Mouse (Mus musculus): ENCODE measurements around the gene Tmem163. TPM values are rescaled to one million over a fixed set of nuclear protein-coding genes. Genes with fewer than 3 reads are reported as not detected.

Gene Tmem163
- polyA plus RNA-seq, 1 experiment from 2014 or later = 0.69 TPM

DNA sequence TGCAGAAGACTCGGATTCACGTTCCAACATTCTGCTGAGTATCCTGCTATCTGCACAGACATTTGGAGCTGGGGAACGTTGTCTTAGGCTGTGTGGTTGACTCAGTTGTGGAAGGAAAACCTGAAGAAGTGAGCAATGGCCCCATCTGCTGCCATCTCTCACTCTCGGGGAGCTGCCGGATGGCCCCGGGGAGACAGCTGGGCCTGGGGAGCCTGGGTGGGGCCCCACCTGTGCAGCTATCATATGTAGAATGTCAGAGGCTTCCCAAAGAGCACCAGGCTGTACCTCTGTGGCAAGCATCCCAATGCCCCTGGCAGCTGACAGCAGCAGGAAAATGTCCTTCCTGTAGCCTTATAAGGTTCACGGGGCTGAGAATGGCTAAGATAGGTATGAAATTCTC is 137.4 kb downstream of the Tmem163 start:
- Histone ChIP-seq H3K9ac (ENCODE audit: low read length) (no peak overlapping the region), H3K4me3 (ENCODE audit: low read depth, low read length) (no peak overlapping the region), H3K9me3 (ENCODE audit: control insufficient read depth, low read length) (no peaks in the 10 kb centered on the region), H3K27me3 (ENCODE audit: control insufficient read depth, insufficient read depth, low read length) (no peaks in the 10 kb centered on the region), H3K27ac (replicated peaks) (no peak overlapping the region), H3K36me3 (ENCODE audit: control insufficient read depth, insufficient read depth, low read length) (no peaks in the 10 kb centered on the region), H3K4me2 (replicated peaks; ENCODE audit: low read depth) (no peak overlapping the region), H3K4me1 (replicated peaks; ENCODE audit: control insufficient read depth, insufficient read depth) (no peaks in the 10 kb centered on the region)
- DNase-seq (ENCODE audit: low spot score) (no peak), ATAC-seq (ENCODE audit: low FRiP score, low TSS enrichment) (no peak)
- no peak for TF ChIP-seq EP300 (optimal IDR thresholded peaks at IDR 0.05)
- TF ChIP-seq CTCF (IDR thresholded peaks at IDR 0.05; ENCODE audit: low read depth) = no peak
- WGBS = 91% methylated on average over 7 of the region's 7 CpGs

DNA sequence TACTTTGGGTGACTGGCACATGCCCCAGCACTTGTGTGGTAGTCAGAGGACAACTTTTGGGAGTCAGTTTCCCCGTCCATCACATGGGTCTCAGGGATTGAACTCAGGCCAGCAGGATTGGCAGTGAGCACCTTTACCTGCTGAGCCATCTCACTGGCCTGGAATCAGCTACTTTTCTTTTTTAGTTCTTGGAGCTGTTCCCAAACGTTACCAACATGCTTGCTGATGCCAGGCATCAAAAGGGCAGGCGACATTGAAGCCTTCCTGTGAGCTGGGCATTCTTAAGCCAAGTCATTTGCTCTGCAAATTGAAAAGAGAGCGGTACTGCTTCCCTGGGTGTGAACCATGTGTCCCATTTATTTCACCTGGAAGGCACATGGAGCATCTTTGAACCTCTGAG is 137.8 kb downstream of the Tmem163 start:
- Histone ChIP-seq H3K4me1 (replicated peaks; ENCODE audit: control insufficient read depth, insufficient read depth) (no peaks in the 10 kb centered on the region), H3K27me3 (ENCODE audit: control insufficient read depth, insufficient read depth, low read length) (no peaks in the 10 kb centered on the region), H3K4me2 (replicated peaks; ENCODE audit: low read depth) (no peak overlapping the region), H3K9ac (ENCODE audit: low read length) (no peak overlapping the region), H3K27ac (replicated peaks) (no peak overlapping the region), H3K9me3 (ENCODE audit: control insufficient read depth, low read length) (no peaks in the 10 kb centered on the region), H3K36me3 (ENCODE audit: control insufficient read depth, insufficient read depth, low read length) (no peaks in the 10 kb centered on the region), H3K4me3 (ENCODE audit: low read depth, low read length) (no peak overlapping the region)
- TF ChIP-seq CTCF (IDR thresholded peaks at IDR 0.05; ENCODE audit: low read depth) (no peak), EP300 (optimal IDR thresholded peaks at IDR 0.05) (no peak)
- 81% methylated on average over 4 of the region's 4 CpGs for WGBS
- DNase-seq (ENCODE audit: low spot score) (no peak), ATAC-seq (ENCODE audit: low FRiP score, low TSS enrichment) (no peak)

DNA sequence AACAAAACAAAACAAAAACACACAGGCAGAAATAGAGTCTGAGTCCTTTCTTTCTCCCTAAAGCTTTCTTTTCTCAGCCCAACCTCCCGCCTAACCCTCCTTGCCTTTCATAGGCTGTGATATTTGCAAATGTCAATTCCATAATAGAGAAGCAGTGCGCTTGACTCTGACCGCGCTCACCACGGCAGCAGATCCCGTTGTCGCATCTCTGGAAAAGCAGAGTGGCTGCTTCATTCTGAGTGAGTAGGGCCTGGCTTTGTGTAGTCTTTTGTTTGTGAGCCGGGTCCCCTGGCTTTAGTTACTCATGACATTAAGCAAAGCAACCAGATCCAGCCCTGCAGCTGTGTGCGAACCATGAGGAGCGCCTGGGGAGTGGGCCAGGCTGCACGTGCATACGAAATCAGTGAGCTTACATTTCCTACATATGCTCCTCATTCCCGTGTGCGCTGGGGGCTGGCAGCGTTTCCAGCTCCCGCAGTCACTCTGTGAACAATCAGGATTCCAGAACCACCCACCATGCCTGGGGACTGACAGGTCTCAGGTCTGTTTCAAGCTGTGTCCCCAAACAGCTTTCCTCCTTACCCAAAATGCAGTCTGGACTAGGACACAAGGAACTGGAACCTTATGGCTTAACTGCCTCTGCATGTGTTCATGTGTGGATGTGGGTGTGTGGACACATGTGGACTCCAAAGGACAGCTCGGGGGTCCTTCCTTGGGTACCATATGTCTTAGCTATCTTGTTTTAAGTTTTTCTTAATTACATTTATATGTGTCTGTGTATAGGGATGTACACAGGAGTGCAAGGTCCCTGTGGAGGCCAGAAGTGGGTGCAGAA is 141.9 kb downstream of the Tmem163 start:
- Histone ChIP-seq H3K4me3 (ENCODE audit: low read depth, low read length) (no peak overlapping the region), H3K9ac (ENCODE audit: low read length) (no peak overlapping the region), H3K4me1 (replicated peaks; ENCODE audit: control insufficient read depth, insufficient read depth) (no peaks in the 10 kb centered on the region), H3K36me3 (ENCODE audit: control insufficient read depth, insufficient read depth, low read length) (no peaks in the 10 kb centered on the region), H3K27ac (replicated peaks) (no peak overlapping the region), H3K9me3 (ENCODE audit: control insufficient read depth, low read length) (no peaks in the 10 kb centered on the region), H3K27me3 (ENCODE audit: control insufficient read depth, insufficient read depth, low read length) (no peaks in the 10 kb centered on the region), H3K4me2 (replicated peaks; ENCODE audit: low read depth) (peak overlapping the region; percentile 38)
- TF ChIP-seq EP300 (optimal IDR thresholded peaks at IDR 0.05) (no peak), CTCF (IDR thresholded peaks at IDR 0.05; ENCODE audit: low read depth) (no peak)
- ATAC-seq (ENCODE audit: low FRiP score, low TSS enrichment) (no peak), DNase-seq (ENCODE audit: low spot score) (no peak)
- 17% methylated on average over 17 of the region's 17 CpGs for WGBS

DNA sequence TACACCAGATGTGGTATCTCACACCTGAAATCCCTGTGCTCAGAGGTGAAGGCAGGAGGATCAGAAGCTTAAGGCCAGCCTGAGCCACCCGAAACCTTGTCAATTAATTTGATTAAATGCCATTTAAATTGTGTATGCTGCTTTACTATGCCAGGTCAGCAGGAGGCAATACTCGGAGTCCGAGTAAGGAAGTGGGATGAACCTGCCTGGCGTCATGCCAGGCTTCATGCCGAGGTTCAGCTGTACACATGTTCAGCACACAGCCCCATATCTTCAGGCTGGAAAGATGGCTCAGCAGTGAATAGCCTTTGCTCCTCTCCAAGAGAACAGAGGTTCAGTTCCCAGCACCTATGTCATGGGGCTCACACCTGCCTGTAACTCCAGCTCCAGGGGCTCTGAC is 142.9 kb downstream of the Tmem163 start:
- Histone ChIP-seq H3K27ac (replicated peaks) (no peak overlapping the region), H3K9ac (ENCODE audit: low read length) (no peak overlapping the region), H3K4me1 (replicated peaks; ENCODE audit: control insufficient read depth, insufficient read depth) (no peaks in the 10 kb centered on the region), H3K36me3 (ENCODE audit: control insufficient read depth, insufficient read depth, low read length) (no peaks in the 10 kb centered on the region), H3K9me3 (ENCODE audit: control insufficient read depth, low read length) (no peaks in the 10 kb centered on the region), H3K27me3 (ENCODE audit: control insufficient read depth, insufficient read depth, low read length) (no peaks in the 10 kb centered on the region), H3K4me3 (ENCODE audit: low read depth, low read length) (no peak overlapping the region), H3K4me2 (replicated peaks; ENCODE audit: low read depth) (no peak overlapping the region; the same call in 1 of the 2 replicates)
- TF ChIP-seq CTCF (IDR thresholded peaks at IDR 0.05; ENCODE audit: low read depth) = no peak
- TF ChIP-seq EP300 (optimal IDR thresholded peaks at IDR 0.05) = no peak
- 31% methylated on average over 5 of the region's 5 CpGs for WGBS
- ATAC-seq (ENCODE audit: low FRiP score, low TSS enrichment) = no peak
- peak; percentile 23 for DNase-seq (ENCODE audit: low spot score)

DNA sequence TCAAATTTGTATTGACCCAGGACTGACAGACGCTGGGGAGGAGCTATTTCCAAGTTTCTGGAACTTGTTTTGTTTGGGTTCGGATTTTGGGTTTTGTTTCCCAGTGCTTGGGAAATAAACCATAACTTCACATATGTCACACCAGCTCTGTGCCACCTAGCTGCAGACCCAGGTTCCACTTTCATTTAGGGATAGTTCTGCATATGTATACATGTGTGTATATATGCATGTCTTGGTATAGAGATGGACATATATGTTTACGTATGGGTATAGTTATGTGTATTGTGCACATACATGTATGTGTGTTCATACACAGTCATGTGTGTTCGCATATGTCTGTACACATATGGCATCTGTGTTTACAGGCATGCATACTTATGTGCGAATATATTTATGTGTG is 147.6 kb downstream of the Tmem163 start:
- Histone ChIP-seq H3K27ac (replicated peaks) (no peak overlapping the region), H3K4me1 (replicated peaks; ENCODE audit: control insufficient read depth, insufficient read depth) (no peaks in the 10 kb centered on the region), H3K9me3 (ENCODE audit: control insufficient read depth, low read length) (no peaks in the 10 kb centered on the region), H3K4me3 (ENCODE audit: low read depth, low read length) (no peak overlapping the region), H3K4me2 (replicated peaks; ENCODE audit: low read depth) (no peak overlapping the region), H3K9ac (ENCODE audit: low read length) (no peak overlapping the region), H3K27me3 (ENCODE audit: control insufficient read depth, insufficient read depth, low read length) (no peaks in the 10 kb centered on the region), H3K36me3 (ENCODE audit: control insufficient read depth, insufficient read depth, low read length) (no peaks in the 10 kb centered on the region)
- ATAC-seq (ENCODE audit: low FRiP score, low TSS enrichment) = no peak
- DNase-seq (ENCODE audit: low spot score) = no peak
- TF ChIP-seq EP300 (optimal IDR thresholded peaks at IDR 0.05) = no peak
- no peak for TF ChIP-seq CTCF (IDR thresholded peaks at IDR 0.05; ENCODE audit: low read depth)
- WGBS = 67% methylated on average over 5 of the region's 5 CpGs

DNA sequence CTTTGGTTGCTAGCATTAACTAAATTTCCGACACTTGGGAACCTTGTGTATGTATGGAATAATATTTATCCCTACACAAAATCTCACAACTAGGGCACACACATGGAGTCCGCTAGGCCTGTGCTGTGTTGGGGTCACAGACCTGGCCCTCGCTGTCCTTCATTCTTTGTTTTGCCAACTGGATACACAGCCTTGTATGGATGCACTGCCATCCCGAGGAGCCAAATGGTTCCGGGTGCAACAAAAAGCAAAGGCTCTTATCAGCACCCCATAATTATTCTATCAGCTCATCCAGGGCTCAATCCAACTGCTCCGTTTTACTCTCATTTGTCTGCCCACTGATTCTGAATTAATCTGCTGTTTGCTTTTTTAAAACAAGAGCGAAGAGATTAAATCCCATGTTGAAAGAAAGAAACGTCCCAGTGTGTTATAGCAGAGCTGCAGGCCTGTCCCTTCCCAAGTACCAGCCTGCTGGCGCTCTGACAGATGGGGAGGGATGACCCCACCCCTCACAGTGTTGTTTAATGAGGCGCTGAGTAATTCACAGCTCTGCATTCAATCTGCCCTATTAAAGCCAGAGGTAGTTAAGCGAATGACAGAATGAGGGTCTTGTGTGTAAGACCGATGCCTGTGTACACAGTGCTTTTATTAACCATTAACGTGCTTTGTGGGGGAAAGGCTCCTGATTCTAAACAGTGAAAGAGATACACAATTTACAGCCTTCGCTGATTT is 148.3 kb downstream of the Tmem163 start:
- no peak overlapping the region for H3K9ac ChIP-seq (ENCODE audit: low read length)
- DNase-seq (ENCODE audit: low spot score) = peak; percentile 26
- H3K27ac ChIP-seq (replicated peaks) = no peak overlapping the region
- H3K27me3 ChIP-seq (ENCODE audit: control insufficient read depth, insufficient read depth, low read length) = no peaks in the 10 kb centered on the region
- no peaks in the 10 kb centered on the region for H3K4me1 ChIP-seq (replicated peaks; ENCODE audit: control insufficient read depth, insufficient read depth)
- ATAC-seq (ENCODE audit: low FRiP score, low TSS enrichment) = no peak
- H3K36me3 ChIP-seq (ENCODE audit: control insufficient read depth, insufficient read depth, low read length) = no peaks in the 10 kb centered on the region
- no peak for TF ChIP-seq CTCF (IDR thresholded peaks at IDR 0.05; ENCODE audit: low read depth)
- H3K9me3 ChIP-seq (ENCODE audit: control insufficient read depth, low read length) = no peaks in the 10 kb centered on the region
- WGBS = 32% methylated on average over 14 of the region's 14 CpGs
- H3K4me2 ChIP-seq (replicated peaks; ENCODE audit: low read depth) = no peak overlapping the region
- H3K4me3 ChIP-seq (ENCODE audit: low read depth, low read length) = no peak overlapping the region

Data from stomach, postnatal 0 days (tissue).